Mouse (Mus musculus): Measurements from ENCODE around the gene Zbtb11.
A peak's percentile ranks its signal among the peaks of the same experiment; 100 is the strongest.

DNA sequence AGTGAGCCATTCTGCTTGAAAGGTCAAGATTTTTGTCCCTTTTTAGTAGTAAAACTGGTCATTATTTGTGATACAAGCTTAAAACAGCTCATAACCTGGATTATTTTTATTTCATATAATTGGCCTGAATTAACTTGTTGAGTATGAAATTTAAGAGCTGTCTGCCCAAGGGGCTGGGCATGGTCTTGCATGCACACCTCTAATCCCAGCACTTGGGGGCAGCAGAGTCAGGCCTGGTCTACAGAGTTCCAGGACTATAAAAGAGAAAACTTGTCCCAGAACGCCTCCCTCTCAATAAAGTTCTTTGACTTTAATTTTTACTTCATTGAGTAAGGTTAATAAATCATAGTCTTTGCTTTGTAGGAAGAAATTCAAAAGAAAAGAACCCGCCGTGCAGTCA, 4.5 kb upstream of the Zbtb11 start:
- peak; percentile 41; the same call in 1 of the 2 replicates for TF ChIP-seq CTCF (IDR thresholded peaks at IDR 0.05; ENCODE audit: extremely low read depth, insufficient read length, insufficient replicate concordance, low read depth, low read length)
- no peak for TF ChIP-seq POLR2A (IDR thresholded peaks at IDR 0.05; ENCODE audit: low read depth, low read length)
